Mouse (Mus musculus) heart, adult 18-20 months (tissue): ENCODE measurements around the gene Ell2. TPM values are rescaled to one million over a fixed set of nuclear protein-coding genes. Genes with fewer than 3 reads are reported as not detected.

ENCODE experiments used
- DNase-seq, 2 experiments: peaks; one replicate each; pipeline ENCODE4 v3.0.0; 2021 to 2022; ENCODE audit warnings: mixed read lengths in 1 of 2
- total RNA-seq, 2 experiments: library from RNA; stranded (reverse); gene quantifications; 2 replicates each; pipeline ENCODE4 v1.2.3; 2021

Ell2 gene
- total RNA-seq, 2 experiments from 2014 or later: 25.2 to 31.5 TPM

- no peak for DNase-seq
Observed at GRCm38 (mm10) chr13:75818486-75818885, 111.9 kb downstream of the Ell2 start.

- DNase-seq: no peak
Observed at GRCm38 (mm10) chr13:75818945-75819706, 112.6 kb downstream of the Ell2 start.

- DNase-seq: no peak
Observed at GRCm38 (mm10) chr13:75819898-75820297, 113.3 kb downstream of the Ell2 start.

Other genes starting within 250 kb of the Ell2 start
- 10 to 100 TPM; 36.9 to 41.4 TPM for gene Glrx, start 133.1 kb downstream of the Ell2 start, total RNA-seq
- gene Rhobtb3, start 237.2 kb downstream of the Ell2 start, total RNA-seq: 10 to 100 TPM; 11.0 to 11.3 TPM